ENCODE assay signal across 8 mouse cellular contexts in the genomic region with DNA sequence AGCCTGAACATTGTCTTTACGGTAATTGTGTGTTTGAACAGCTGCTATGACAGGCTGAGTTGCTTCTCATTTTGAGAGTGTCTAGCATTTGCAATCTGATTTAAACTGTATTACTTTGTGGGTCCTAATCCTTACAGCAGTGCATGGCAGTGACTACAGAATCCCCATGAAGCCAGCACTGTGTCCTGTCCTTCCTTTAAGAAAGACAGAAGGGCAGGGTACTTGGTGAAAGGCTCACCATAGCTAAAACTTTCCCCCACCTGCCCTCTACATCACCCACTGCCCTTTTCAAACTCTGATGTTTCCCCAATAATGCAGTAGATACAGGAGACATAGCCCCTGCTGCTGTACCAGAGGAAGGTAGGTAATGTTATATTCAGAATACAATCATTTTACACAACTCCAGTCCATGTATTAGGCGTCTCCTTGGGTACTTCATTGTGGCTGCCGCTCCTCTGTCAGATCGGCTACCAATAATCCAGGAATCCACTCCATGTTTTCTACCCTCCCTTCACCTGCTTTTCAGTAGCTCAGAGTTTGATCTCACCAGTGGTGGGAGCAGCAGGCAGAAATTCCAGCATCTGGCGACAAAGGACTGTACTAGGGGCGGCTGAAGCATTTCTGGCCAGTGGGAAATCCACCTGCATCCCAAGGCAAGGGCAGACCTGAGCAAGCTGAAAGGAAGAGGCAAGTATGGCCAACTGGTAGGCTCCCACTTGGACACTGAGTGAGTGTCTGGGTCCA.
DNase-seq lines count a peak whose midpoint lies in the region; ATAC-seq lines count a peak whose summit lies in the region.

No protein-coding gene starts in this region.

- H3K9me3 ChIP-seq in forebrain, embryonic 15.5 days = no peaks in the 10 kb centered on the region
- no peaks in the 10 kb centered on the region for H3K9me3 ChIP-seq in neural tube, embryonic 13.5 days

- peak; percentile 82 for ATAC-seq in forebrain, embryonic 15.5 days (replicated peaks)
- ATAC-seq in neural tube, embryonic 13.5 days (ENCODE audit: low read depth) = peak; percentile 91
- no peak for ATAC-seq in inflammation-experienced regulatory T-cells, adult 6 months

- H3K4me1 ChIP-seq in forebrain, embryonic 15.5 days = peaks cover 50% of the 10 kb centered on the region
- H3K4me1 ChIP-seq in neural tube, embryonic 13.5 days (replicated peaks) = peaks cover 42% of the 10 kb centered on the region

- H3K9ac ChIP-seq in forebrain, embryonic 15.5 days (replicated peaks) = peak overlapping the region; percentile 52
- peak overlapping the region; percentile 73 for H3K9ac ChIP-seq in neural tube, embryonic 13.5 days

- peak overlapping the region; percentile 87 for H3K27ac ChIP-seq in forebrain, embryonic 15.5 days (replicated peaks)
- H3K27ac ChIP-seq in neural tube, embryonic 13.5 days (replicated peaks) = peak overlapping the region; percentile 89

- peak overlapping the region; percentile 54 for H3K4me3 ChIP-seq in forebrain, embryonic 15.5 days
- H3K4me3 ChIP-seq in neural tube, embryonic 13.5 days = peak overlapping the region; percentile 50

- no peaks in the 10 kb centered on the region for H3K27me3 ChIP-seq in forebrain, embryonic 15.5 days
- no peaks in the 10 kb centered on the region for H3K27me3 ChIP-seq in neural tube, embryonic 13.5 days

- H3K36me3 ChIP-seq in forebrain, embryonic 15.5 days = no peaks in the 10 kb centered on the region
- H3K36me3 ChIP-seq in neural tube, embryonic 13.5 days = no peaks in the 10 kb centered on the region

- peak; percentile 7 for DNase-seq in cerebellum, adult 9-10 months
- DNase-seq in cerebellum, adult 8-10 months = no peak
- DNase-seq in Muller cell, postnatal 12 days (ENCODE audit: inconsistent ontology term) = peak; percentile 86
- peak; percentile 62 for DNase-seq in kidney, adult 9 months
- peak; percentile 30 for DNase-seq in liver

- peak overlapping the region; percentile 47 for H3K4me2 ChIP-seq in forebrain, embryonic 15.5 days (replicated peaks)
- peak overlapping the region; percentile 55 for H3K4me2 ChIP-seq in neural tube, embryonic 13.5 days

- 11% methylated on average over 6 of the region's 6 CpGs for WGBS in forebrain, embryonic 15.5 days
- WGBS in neural tube, embryonic 13.5 days = 15% methylated on average over 6 of the region's 6 CpGs
